Mouse (Mus musculus): ENCODE measurements around the gene Gna14. TPM values are rescaled to one million over a fixed set of nuclear protein-coding genes. Genes with fewer than 3 reads are reported as not detected.
A peak's percentile ranks its signal among the peaks of the same experiment; 100 is the strongest.

Gna14 gene
- polyA plus RNA-seq, 1 experiment from 2014 or later, result 10.7 TPM

DNA sequence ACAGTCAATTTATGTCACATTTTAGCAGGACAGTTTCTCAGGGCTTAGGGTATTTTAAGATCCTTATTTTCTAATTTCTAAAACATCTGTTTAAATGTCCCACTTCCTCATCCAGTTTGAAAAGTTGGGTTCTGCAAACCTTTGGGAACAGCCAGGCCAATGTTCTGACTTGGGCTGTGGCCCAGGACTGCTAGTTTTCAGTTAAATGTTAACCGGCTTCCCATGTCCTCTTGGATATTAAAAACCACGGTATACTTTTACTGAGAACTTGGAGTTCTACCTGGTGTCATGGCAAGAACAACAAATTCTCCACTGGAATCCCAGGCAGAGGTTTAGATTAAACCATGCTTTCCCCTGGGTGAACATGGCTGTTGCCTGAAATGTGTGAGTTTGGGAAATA, 102.9 kb downstream of the Gna14 start:
- H3K36me3 ChIP-seq (ENCODE audit: control insufficient read depth, insufficient read depth, low read length), result no peaks in the 10 kb centered on the region
- ATAC-seq (ENCODE audit: low read depth), result no peak
- 72% methylated on average over 2 of the region's 2 CpGs for WGBS

GRCm38 (mm10) chr19:16543688-16544087, 108.1 kb downstream of the Gna14 start:
- ATAC-seq (ENCODE audit: low read depth), result no peak
- 82% methylated on average over 4 of the region's 4 CpGs for WGBS
- Histone ChIP-seq H3K4me2 (ENCODE audit: low read depth, low read length) (no peak overlapping the region), H3K27me3 (ENCODE audit: control insufficient read depth, insufficient read depth, low read depth, low read length) (no peaks in the 10 kb centered on the region), H3K27ac (ENCODE audit: low read length) (no peak overlapping the region), H3K4me1 (replicated peaks; ENCODE audit: control insufficient read depth, insufficient read depth, low read length) (no peaks in the 10 kb centered on the region), H3K9ac (ENCODE audit: low read length) (no peak overlapping the region), H3K36me3 (ENCODE audit: control insufficient read depth, insufficient read depth, low read length) (no peaks in the 10 kb centered on the region), H3K9me3 (ENCODE audit: control insufficient read depth, low read length) (no peaks in the 10 kb centered on the region), H3K4me3 (ENCODE audit: low read length) (no peak overlapping the region)

More for the DNA sequence above, 102.9 kb downstream of the Gna14 start:
- Histone ChIP-seq H3K9me3 (ENCODE audit: control insufficient read depth, low read length) (no peaks in the 10 kb centered on the region), H3K27ac (ENCODE audit: low read length) (no peak overlapping the region), H3K27me3 (ENCODE audit: control insufficient read depth, insufficient read depth, low read depth, low read length) (no peaks in the 10 kb centered on the region), H3K4me1 (replicated peaks; ENCODE audit: control insufficient read depth, insufficient read depth, low read length) (no peaks in the 10 kb centered on the region), H3K4me2 (ENCODE audit: low read depth, low read length) (no peak overlapping the region), H3K9ac (ENCODE audit: low read length) (no peak overlapping the region), H3K4me3 (ENCODE audit: low read length) (no peak overlapping the region)

DNA sequence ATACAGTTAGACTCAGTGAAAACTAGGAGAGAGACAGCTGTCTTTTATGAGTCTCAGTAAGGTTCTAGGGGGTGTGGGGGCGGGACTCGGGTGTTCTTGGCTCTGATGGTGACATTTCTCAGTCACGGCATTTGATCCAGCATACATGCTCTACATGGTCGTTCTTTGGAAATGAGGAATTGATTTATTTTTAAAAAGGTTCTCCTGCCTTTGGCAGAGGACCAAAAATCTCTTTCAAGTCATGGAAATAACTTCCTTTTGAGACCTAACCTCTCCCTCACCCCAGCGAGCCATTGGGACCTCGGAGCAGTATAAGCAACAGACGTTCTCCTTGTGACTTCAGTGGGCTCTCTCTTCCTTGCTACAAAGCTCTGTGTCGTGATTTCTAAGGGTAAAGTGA, 121.4 kb downstream of the Gna14 start:
- Histone ChIP-seq H3K9me3 (ENCODE audit: control insufficient read depth, low read length) (no peaks in the 10 kb centered on the region), H3K4me1 (replicated peaks; ENCODE audit: control insufficient read depth, insufficient read depth, low read length) (peaks cover 7% of the 10 kb centered on the region; the same call in 1 of the 2 replicates), H3K4me3 (ENCODE audit: low read length) (no peak overlapping the region), H3K27ac (ENCODE audit: low read length) (peak overlapping the region; percentile 10), H3K9ac (ENCODE audit: low read length) (no peak overlapping the region), H3K4me2 (ENCODE audit: low read depth, low read length) (no peak overlapping the region), H3K27me3 (ENCODE audit: control insufficient read depth, insufficient read depth, low read depth, low read length) (no peaks in the 10 kb centered on the region), H3K36me3 (ENCODE audit: control insufficient read depth, insufficient read depth, low read length) (no peaks in the 10 kb centered on the region)
- 29% methylated on average over 8 of the region's 8 CpGs for WGBS
- ATAC-seq (ENCODE audit: low read depth), result peak; percentile 88

GRCm38 (mm10) chr19:16557971-16558370, 122.4 kb downstream of the Gna14 start:
- Histone ChIP-seq H3K9me3 (ENCODE audit: control insufficient read depth, low read length) (no peaks in the 10 kb centered on the region), H3K4me3 (ENCODE audit: low read length) (no peak overlapping the region), H3K4me1 (replicated peaks; ENCODE audit: control insufficient read depth, insufficient read depth, low read length) (peaks cover 7% of the 10 kb centered on the region; the same call in 1 of the 2 replicates), H3K36me3 (ENCODE audit: control insufficient read depth, insufficient read depth, low read length) (no peaks in the 10 kb centered on the region), H3K4me2 (ENCODE audit: low read depth, low read length) (no peak overlapping the region), H3K27me3 (ENCODE audit: control insufficient read depth, insufficient read depth, low read depth, low read length) (no peaks in the 10 kb centered on the region), H3K9ac (ENCODE audit: low read length) (no peak overlapping the region), H3K27ac (ENCODE audit: low read length) (no peak overlapping the region)
- 75% methylated on average over 5 of the region's 5 CpGs for WGBS
- no peak for ATAC-seq (ENCODE audit: low read depth)

GRCm38 (mm10) chr19:16558570-16558969, 123.0 kb downstream of the Gna14 start:
- peaks cover 7% of the 10 kb centered on the region; the same call in 1 of the 2 replicates for H3K4me1 ChIP-seq (replicated peaks; ENCODE audit: control insufficient read depth, insufficient read depth, low read length)
- WGBS, result 27% methylated on average over 2 of the region's 2 CpGs
- ATAC-seq (ENCODE audit: low read depth), result peak; percentile 64; the same call in 1 of the 2 replicates
- no peak overlapping the region for H3K4me3 ChIP-seq (ENCODE audit: low read length)
- H3K9ac ChIP-seq (ENCODE audit: low read length), result no peak overlapping the region
- no peaks in the 10 kb centered on the region for H3K9me3 ChIP-seq (ENCODE audit: control insufficient read depth, low read length)
- no peaks in the 10 kb centered on the region for H3K27me3 ChIP-seq (ENCODE audit: control insufficient read depth, insufficient read depth, low read depth, low read length)
- no peak overlapping the region for H3K27ac ChIP-seq (ENCODE audit: low read length)
- H3K36me3 ChIP-seq (ENCODE audit: control insufficient read depth, insufficient read depth, low read length), result no peaks in the 10 kb centered on the region
- no peak overlapping the region for H3K4me2 ChIP-seq (ENCODE audit: low read depth, low read length)

- H3K4me2 ChIP-seq (ENCODE audit: low read depth, low read length), result no peak overlapping the region
- no peaks in the 10 kb centered on the region for H3K36me3 ChIP-seq (ENCODE audit: control insufficient read depth, insufficient read depth, low read length)
- H3K9ac ChIP-seq (ENCODE audit: low read length), result no peak overlapping the region
- no peaks in the 10 kb centered on the region for H3K9me3 ChIP-seq (ENCODE audit: control insufficient read depth, low read length)
- peaks cover 7% of the 10 kb centered on the region; the same call in 1 of the 2 replicates for H3K4me1 ChIP-seq (replicated peaks; ENCODE audit: control insufficient read depth, insufficient read depth, low read length)
- H3K27ac ChIP-seq (ENCODE audit: low read length), result 0 out of 2 replicates have a peak overlapping the region, but pooled peaks have one; percentile 5
- no peak overlapping the region for H3K4me3 ChIP-seq (ENCODE audit: low read length)
- 53% methylated on average over 9 of the region's 9 CpGs for WGBS
- no peak for ATAC-seq (ENCODE audit: low read depth)
- H3K27me3 ChIP-seq (ENCODE audit: control insufficient read depth, insufficient read depth, low read depth, low read length), result no peaks in the 10 kb centered on the region
Measured at GRCm38 (mm10) chr19:16559243-16559896, 123.8 kb downstream of the Gna14 start.

DNA sequence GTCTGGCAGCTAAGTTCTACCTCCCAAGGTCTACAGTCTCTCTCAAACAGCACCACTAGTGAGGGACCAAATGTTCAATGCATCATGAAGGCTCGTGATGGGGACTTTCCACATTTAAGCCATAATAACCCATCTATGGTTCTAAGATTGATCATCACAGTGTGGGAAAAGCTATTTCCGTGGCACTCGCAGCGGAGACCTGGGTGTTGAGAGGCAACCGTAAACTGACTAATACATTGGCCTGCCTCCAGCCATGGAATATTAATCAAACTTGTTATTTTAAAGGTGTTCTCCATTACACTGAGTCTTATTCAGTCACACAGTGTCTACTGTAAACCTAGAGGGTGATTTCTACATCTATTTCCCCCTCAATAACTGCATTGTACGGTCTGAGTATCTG, 127.1 kb downstream of the Gna14 start:
- Histone ChIP-seq H3K4me3 (ENCODE audit: low read length) (no peak overlapping the region), H3K36me3 (ENCODE audit: control insufficient read depth, insufficient read depth, low read length) (no peaks in the 10 kb centered on the region), H3K27ac (ENCODE audit: low read length) (no peak overlapping the region), H3K4me1 (replicated peaks; ENCODE audit: control insufficient read depth, insufficient read depth, low read length) (peaks cover 5% of the 10 kb centered on the region; the same call in 1 of the 2 replicates), H3K9me3 (ENCODE audit: control insufficient read depth, low read length) (no peaks in the 10 kb centered on the region), H3K4me2 (ENCODE audit: low read depth, low read length) (no peak overlapping the region), H3K9ac (ENCODE audit: low read length) (no peak overlapping the region), H3K27me3 (ENCODE audit: control insufficient read depth, insufficient read depth, low read depth, low read length) (no peaks in the 10 kb centered on the region)
- no peak for ATAC-seq (ENCODE audit: low read depth)
- WGBS, result 71% methylated on average over 6 of the region's 6 CpGs

DNA sequence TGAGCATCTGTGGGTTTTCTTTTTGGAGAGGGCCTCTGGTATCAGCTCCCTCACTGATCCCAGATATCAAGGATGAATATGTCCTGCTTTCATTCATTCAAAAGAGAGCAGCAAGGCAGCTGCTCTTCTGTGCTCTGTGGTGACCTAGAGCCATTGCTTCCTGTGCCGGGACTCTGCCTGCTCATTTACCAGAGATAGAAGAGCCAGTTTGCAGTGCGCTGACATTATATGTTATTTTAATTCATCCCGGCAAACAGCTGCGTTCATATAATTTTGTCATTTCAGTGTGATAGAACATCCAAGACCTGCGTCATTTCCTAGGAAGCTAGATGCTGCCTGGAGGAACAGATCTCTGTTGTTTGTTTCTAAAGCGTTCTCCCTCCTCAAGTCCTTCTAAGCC, 141.2 kb downstream of the Gna14 start:
- peaks cover 2% of the 10 kb centered on the region; the same call in 1 of the 2 replicates for H3K36me3 ChIP-seq (ENCODE audit: control insufficient read depth, insufficient read depth, low read length)
- H3K27ac ChIP-seq (ENCODE audit: low read length), result no peak overlapping the region
- H3K4me1 ChIP-seq (replicated peaks; ENCODE audit: control insufficient read depth, insufficient read depth, low read length), result no peaks in the 10 kb centered on the region
- H3K9me3 ChIP-seq (ENCODE audit: control insufficient read depth, low read length), result peaks cover 3% of the 10 kb centered on the region; the same call in 1 of the 2 replicates
- no peak overlapping the region for H3K4me2 ChIP-seq (ENCODE audit: low read depth, low read length)
- no peak for ATAC-seq (ENCODE audit: low read depth)
- H3K27me3 ChIP-seq (ENCODE audit: control insufficient read depth, insufficient read depth, low read depth, low read length), result no peaks in the 10 kb centered on the region
- WGBS, result 56% methylated on average over 6 of the region's 6 CpGs
- no peak overlapping the region for H3K9ac ChIP-seq (ENCODE audit: low read length)
- no peak overlapping the region for H3K4me3 ChIP-seq (ENCODE audit: low read length)

DNA sequence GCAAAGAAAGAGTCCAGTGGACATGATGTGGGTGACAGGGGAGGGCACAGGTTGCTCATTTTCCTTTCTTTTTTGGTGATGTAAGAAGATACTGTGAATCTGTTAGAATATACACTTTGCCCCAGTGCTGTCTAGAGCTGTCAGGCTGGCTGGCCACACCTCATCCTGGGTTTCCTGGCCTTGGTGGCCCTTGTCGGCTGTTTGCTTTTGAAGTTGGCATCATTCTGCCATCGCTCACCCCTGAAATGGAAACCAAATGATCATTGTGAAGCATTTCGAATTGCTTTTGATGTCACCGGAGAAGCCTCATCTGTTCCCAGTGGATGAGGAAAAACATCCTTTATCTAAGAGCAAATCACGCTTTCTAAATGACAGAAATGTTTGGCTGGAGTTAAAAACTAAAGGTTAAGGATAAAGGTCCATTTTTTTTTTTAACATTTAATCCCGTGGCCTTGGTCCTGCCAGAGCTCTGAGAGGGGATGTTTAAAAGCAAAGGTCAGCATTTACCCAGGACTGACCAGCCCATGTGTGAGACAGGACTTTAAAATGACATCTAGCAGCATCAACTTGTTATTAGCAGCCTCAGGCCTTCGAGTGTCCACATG, 144.2 kb downstream of the Gna14 start:
- Histone ChIP-seq H3K27ac (ENCODE audit: low read length) (no peak overlapping the region), H3K36me3 (ENCODE audit: control insufficient read depth, insufficient read depth, low read length) (peaks cover 2% of the 10 kb centered on the region; the same call in 1 of the 2 replicates), H3K27me3 (ENCODE audit: control insufficient read depth, insufficient read depth, low read depth, low read length) (no peaks in the 10 kb centered on the region), H3K4me2 (ENCODE audit: low read depth, low read length) (no peak overlapping the region), H3K9me3 (ENCODE audit: control insufficient read depth, low read length) (peaks cover 4% of the 10 kb centered on the region; the same call in 1 of the 2 replicates), H3K4me1 (replicated peaks; ENCODE audit: control insufficient read depth, insufficient read depth, low read length) (no peaks in the 10 kb centered on the region), H3K4me3 (ENCODE audit: low read length) (no peak overlapping the region), H3K9ac (ENCODE audit: low read length) (no peak overlapping the region)
- no peak for ATAC-seq (ENCODE audit: low read depth)
- 46% methylated on average over 7 of the region's 7 CpGs for WGBS
